Mouse (Mus musculus) brain, embryonic 14.5 days (tissue): ENCODE measurements around the gene Sox8.

Source experiments
- CTCF ChIP-seq: fragments of 200-500 bp; IDR thresholded peaks from 2 replicates; pipeline ENCODE4 v1.5.1; 2012; ENCODE audit warnings: inconsistent platforms, mild to moderate bottlenecking, moderate library complexity, borderline replicate concordance; ENCODE audit not compliant: insufficient read depth, insufficient read length; ENCODE audit errors: extremely low read depth
- POLR2A ChIP-seq: fragments of 200-500 bp; IDR thresholded peaks from 2 replicates; pipeline ENCODE4 v1.6.1; 2012; ENCODE audit warnings: mild to moderate bottlenecking, inconsistent platforms, borderline replicate concordance; ENCODE audit not compliant: poor library complexity, insufficient read depth, insufficient read length, severe bottlenecking; ENCODE audit errors: extremely low read depth

DNA sequence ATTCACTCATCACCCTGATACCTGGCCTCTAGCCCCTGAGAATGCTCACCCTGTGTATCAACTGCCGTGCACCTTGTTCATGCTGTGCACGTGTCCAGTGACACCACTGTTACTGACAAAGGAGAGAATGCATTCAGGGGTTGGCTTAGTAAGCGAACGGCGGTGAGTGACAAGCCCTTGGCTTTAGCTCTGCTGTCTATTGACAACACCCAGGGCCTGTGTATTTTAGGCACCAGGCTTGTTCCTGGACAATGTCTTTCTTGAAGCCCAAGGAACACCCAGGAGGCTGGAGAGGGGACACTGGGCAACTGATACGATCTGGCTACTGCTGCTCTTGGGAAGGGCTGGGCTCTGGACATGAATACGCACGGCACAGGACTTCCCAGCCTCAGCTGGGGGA is 11.6 kb upstream of the Sox8 start:
- TF ChIP-seq CTCF (no peak), POLR2A (no peak)
